Mouse (Mus musculus): Measurements from ENCODE around the gene Mrrf. TPM values are rescaled to one million over a fixed set of nuclear protein-coding genes. Genes with fewer than 3 reads are reported as not detected.

Mrrf gene
- 3.9 TPM for polyA plus RNA-seq (2015; fragmentation: Illumina TruSeq; extraction: RNeasy Lipid Tissue Mini Kit (QIAGEN cat#74804); ENCODE audit: insufficient read depth, low read depth, low replicate concordance)

GRCm38 (mm10) chr2:36136300-36136941, at the start of gene Mrrf, which contains the start of gene Rbm18:
TSS of gene Mrrf (plus strand) at chr2:36136389.
TSS of gene Rbm18 (minus strand) at chr2:36136773.

DNA sequence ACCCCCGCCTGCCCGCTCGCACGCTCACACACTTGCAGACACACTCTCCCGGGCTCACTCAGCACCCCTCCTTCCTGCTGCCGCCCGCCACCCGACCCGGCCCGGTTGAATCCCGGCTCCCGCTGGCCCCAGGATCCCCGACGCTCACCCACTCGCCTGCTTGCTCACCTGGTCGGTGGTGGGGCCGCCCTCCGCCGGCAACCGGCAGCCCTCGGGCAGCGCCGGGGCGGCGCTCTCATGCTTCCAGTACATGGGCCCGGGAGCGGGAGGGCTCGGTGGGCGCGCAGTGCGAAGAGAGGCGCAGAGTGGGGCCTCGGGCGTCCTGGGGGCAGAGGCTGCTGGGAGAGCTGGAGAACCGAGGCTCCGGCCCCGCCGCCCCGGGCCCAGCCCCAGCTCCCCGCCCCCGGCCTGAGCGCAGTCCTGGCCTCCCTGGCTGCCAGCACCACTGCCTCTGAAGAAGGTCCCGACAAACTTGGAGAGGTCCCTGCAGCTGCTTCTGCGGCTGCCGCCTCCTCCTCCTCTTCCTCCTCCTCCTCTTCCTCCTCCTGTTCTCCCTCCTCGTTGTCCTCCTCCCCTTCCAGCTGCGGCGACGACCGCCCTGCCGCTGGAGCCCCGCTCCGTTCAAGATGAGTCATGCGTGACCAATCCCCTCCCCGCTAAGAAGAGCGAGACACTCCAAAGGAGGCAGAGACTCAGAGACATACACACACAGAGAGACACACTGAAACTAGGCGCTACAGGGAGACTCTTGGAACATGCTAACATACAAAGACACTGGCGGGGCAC, 31.0 kb upstream of the Mrrf start, which contains the start of gene Lhx6:
Gene Lhx6 (minus strand): TSS at position 453 of the 786 bp plus-strand sequence.

GRCm38 (mm10) chr2:36230366-36230765, 94.2 kb downstream of the Mrrf start, which contains the start of gene Ptgs1:
TSS of gene Ptgs1 (plus strand) at chr2:36230426.

Other genes with a start within 250 kb of the Mrrf start
- not detected for gene Ttll11, start 156.5 kb upstream of the Mrrf start, polyA plus RNA-seq (2015; fragmentation: Illumina TruSeq; extraction: RNeasy Lipid Tissue Mini Kit (QIAGEN cat#74804); ENCODE audit: insufficient read depth, low read depth, low replicate concordance)
- gene Ndufa8, start 87.0 kb upstream of the Mrrf start, polyA plus RNA-seq (2015; fragmentation: Illumina TruSeq; extraction: RNeasy Lipid Tissue Mini Kit (QIAGEN cat#74804); ENCODE audit: insufficient read depth, low read depth, low replicate concordance), result 24.8 TPM
- not detected for gene Morn5, start 86.9 kb upstream of the Mrrf start, polyA plus RNA-seq (2015; fragmentation: Illumina TruSeq; extraction: RNeasy Lipid Tissue Mini Kit (QIAGEN cat#74804); ENCODE audit: insufficient read depth, low read depth, low replicate concordance)
- gene Lhx6, start 31.0 kb upstream of the Mrrf start, polyA plus RNA-seq (2015; fragmentation: Illumina TruSeq; extraction: RNeasy Lipid Tissue Mini Kit (QIAGEN cat#74804); ENCODE audit: insufficient read depth, low read depth, low replicate concordance), result 3.2 TPM
- gene Rbm18, start 384 bp downstream of the Mrrf start, polyA plus RNA-seq (2015; fragmentation: Illumina TruSeq; extraction: RNeasy Lipid Tissue Mini Kit (QIAGEN cat#74804); ENCODE audit: insufficient read depth, low read depth, low replicate concordance), result 7.5 TPM
- 13.4 TPM for gene Ptgs1, start 94.0 kb downstream of the Mrrf start, polyA plus RNA-seq (2015; fragmentation: Illumina TruSeq; extraction: RNeasy Lipid Tissue Mini Kit (QIAGEN cat#74804); ENCODE audit: insufficient read depth, low read depth, low replicate concordance)
- gene Olfr338, start 237.1 kb downstream of the Mrrf start, polyA plus RNA-seq (2015; fragmentation: Illumina TruSeq; extraction: RNeasy Lipid Tissue Mini Kit (QIAGEN cat#74804); ENCODE audit: insufficient read depth, low read depth, low replicate concordance), result not detected